Mouse (Mus musculus) erythroblast, embryonic 14.5 days (primary cell): ENCODE data around the gene Fam131c. TPM values are rescaled to one million over a fixed set of nuclear protein-coding genes. Genes with fewer than 3 reads are reported as not detected.

ENCODE experiments used
- H3K27me3 ChIP-seq: 2 replicates; pipeline ENCODE4 v1.6.1; 2012; ENCODE audit warnings: inconsistent platforms; ENCODE audit not compliant: control insufficient read depth
- H3K36me3 ChIP-seq: 2 replicates; pipeline ENCODE4 v1.6.1; 2012; ENCODE audit warnings: mild to moderate bottlenecking, inconsistent platforms; ENCODE audit not compliant: control insufficient read depth
- H3K4me1 ChIP-seq: 2 replicates; pipeline ENCODE4 v1.6.1; 2012; ENCODE audit warnings: inconsistent platforms; ENCODE audit not compliant: control insufficient read depth
- H3K4me3 ChIP-seq: replicated peaks from 2 replicates; pipeline ENCODE3; 2012; ENCODE audit warnings: moderate library complexity, mild to moderate bottlenecking, inconsistent platforms
- H3K9me3 ChIP-seq: 2 replicates; pipeline ENCODE4 v1.6.1; 2012; ENCODE audit warnings: low read length, inconsistent platforms, mixed read lengths; ENCODE audit not compliant: control insufficient read depth
- GATA1 ChIP-seq: IDR thresholded peaks from 2 replicates; pipeline ENCODE4 v1.6.1; 2012; ENCODE audit warnings: low read length, inconsistent platforms, mixed read lengths
- TAL1 ChIP-seq: IDR thresholded peaks from 3 replicates; pipeline ENCODE4 v1.6.1; 2012; ENCODE audit warnings: low read length, inconsistent platforms, mixed read lengths
- polyA plus RNA-seq: library from polyadenylated mRNA; stranded (reverse); fragments of >175 nt; gene quantifications from 2 replicates; pipeline ENCODE4 v1.2.3, GENCODE M21; 2012

The Fam131c gene
- polyA plus RNA-seq, 1 experiment: not detected

DNA sequence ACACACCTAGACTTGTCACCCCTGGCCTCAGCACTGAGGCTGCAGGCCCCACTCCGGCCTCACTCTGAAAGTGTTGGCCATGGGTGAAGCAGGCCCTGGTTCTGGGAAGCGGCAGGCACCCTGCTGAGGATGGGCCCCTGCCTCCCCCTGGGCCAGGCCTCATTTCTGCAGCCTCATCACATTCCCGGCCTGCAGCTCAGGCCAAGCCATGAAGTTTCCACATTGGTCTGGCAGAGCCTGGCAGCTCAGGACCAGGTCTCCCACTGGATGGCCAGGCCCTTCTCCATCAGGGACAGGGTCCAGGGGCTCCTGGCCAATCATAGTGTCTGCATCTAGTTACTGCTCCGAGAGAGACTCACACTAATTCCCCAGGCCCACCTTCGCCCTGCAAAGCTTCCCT, 33.3 kb upstream of the Fam131c start:
- TF ChIP-seq TAL1: no peak
- H3K36me3 ChIP-seq: no peaks in the 10 kb centered on the region
- H3K27me3 ChIP-seq: peaks cover 3% of the 10 kb centered on the region; the same call in 1 of the 2 replicates
- no peaks in the 10 kb centered on the region for H3K4me1 ChIP-seq
- no peak overlapping the region for H3K4me3 ChIP-seq
- no peaks in the 10 kb centered on the region for H3K9me3 ChIP-seq

DNA sequence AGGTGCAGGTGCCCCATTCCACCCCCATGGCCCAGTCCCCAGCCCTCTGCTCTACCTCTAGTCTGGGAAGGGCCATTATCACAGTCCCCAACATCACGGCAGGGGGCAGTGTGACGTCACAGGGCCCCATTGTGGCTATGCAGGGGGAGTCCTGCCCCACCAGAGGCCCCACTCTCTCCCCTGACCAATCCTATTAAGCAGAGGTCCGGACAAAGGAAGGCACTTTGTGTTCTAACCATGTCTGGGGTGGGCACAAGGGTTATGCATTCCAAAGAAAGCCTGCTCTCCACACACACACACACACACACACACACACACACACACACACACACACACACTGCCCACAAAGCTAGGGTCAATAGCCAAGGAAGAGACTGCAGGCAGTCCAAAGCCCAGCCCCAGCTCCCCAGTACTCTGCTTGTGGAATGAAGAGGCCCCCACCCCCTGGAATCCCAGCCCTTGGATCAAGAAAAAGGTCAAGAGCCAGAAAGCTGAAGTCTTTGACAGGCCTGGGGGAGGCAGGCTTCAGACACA, 32.7 kb upstream of the Fam131c start:
- Histone ChIP-seq H3K9me3 (no peaks in the 10 kb centered on the region), H3K4me1 (no peaks in the 10 kb centered on the region), H3K36me3 (no peaks in the 10 kb centered on the region), H3K4me3 (no peak overlapping the region), H3K27me3 (peaks cover 3% of the 10 kb centered on the region; the same call in 1 of the 2 replicates)
- no peak for TF ChIP-seq TAL1
- TF ChIP-seq GATA1: no peak

DNA sequence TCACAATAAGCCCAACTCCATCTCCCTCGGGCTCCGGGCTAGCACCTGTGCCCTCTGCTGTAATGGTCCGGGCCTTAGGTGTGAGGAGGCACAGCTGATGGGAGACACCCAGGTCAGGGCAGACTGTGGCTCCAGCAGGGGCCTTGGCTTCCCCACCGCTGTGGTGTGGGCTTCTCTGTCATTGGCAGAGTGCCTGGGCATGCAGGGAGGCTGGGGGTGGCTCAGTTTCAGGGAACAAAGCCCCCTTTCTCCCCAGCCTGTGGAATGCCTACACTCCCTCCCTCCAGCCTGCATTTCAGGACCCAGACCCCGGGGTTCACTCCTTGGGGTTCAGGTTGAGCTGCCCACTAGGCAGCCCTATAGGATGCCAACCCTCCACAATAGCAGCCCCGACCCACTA, 31.8 kb upstream of the Fam131c start:
- Histone ChIP-seq H3K4me3 (no peak overlapping the region), H3K36me3 (no peaks in the 10 kb centered on the region), H3K27me3 (peaks cover 3% of the 10 kb centered on the region; the same call in 1 of the 2 replicates), H3K9me3 (no peaks in the 10 kb centered on the region), H3K4me1 (no peaks in the 10 kb centered on the region)
- TF ChIP-seq TAL1 (no peak), GATA1 (no peak)

DNA sequence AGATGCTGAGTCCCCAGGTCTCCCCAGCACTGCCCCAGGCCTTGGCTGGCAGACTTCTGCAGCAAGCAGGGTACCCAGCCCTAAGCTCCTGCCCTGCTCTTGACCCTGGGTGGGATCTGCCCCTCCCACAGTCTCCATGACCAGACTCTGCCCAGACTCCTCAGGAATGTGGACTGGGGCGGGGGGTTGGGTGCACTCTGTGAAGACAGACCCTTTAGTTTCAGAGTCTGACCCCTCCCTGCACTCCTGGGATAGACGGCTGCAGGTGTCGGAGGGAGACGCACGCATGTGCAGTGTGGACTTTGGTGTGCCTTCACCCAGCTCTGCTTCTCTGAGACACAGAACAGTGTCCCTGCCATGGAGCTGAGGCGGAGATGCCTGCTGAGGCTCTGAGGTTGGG, 30.0 kb upstream of the Fam131c start:
- H3K27me3 ChIP-seq: peaks cover 3% of the 10 kb centered on the region; the same call in 1 of the 2 replicates
- H3K36me3 ChIP-seq: no peaks in the 10 kb centered on the region
- no peak overlapping the region for H3K4me3 ChIP-seq
- no peaks in the 10 kb centered on the region for H3K4me1 ChIP-seq
- TF ChIP-seq GATA1 (no peak), TAL1 (no peak)
- no peaks in the 10 kb centered on the region for H3K9me3 ChIP-seq

DNA sequence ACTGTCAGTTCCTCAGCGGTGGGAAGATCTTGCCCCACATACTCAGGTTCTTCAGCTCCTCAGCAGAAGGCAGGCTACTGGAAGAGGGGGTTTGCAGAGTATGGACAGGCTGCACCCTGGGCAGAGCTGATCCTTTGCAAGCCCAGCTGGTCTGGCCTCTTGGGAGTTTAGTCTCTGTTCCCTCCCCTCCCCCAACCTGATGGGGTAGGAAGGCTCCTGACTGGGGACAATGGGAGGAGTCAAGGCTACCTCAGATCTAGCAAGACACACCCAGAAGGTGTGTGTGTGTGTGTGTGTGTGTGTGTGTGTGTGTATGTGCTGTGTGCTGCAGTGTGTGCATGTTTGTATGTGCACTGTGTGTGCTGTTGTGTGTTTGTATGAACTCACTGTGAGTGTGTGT, 29.2 kb upstream of the Fam131c start:
- H3K4me1 ChIP-seq: no peaks in the 10 kb centered on the region
- no peaks in the 10 kb centered on the region for H3K9me3 ChIP-seq
- TF ChIP-seq TAL1: no peak
- TF ChIP-seq GATA1: no peak
- H3K4me3 ChIP-seq: no peak overlapping the region
- no peaks in the 10 kb centered on the region for H3K36me3 ChIP-seq
- H3K27me3 ChIP-seq: peaks cover 3% of the 10 kb centered on the region; the same call in 1 of the 2 replicates

DNA sequence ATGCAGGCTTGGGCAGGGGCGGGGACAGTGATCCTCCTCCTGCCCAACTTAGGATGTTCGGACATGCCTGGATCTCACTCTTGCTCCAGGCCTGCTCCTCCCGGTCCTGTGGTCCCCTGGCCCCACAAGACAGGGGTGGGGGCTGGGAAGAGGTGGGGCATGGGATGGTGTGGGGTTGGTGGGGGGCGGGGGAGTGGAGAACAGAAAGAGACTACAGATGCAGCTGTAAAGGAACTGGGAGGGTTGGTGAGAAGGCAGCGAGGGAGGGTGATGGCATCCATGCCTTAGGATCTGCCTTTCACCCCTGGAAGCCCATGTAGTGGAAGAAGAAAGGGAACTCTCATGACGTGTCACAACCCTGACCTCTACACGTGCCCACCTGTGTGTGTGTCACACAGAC, 26.5 kb upstream of the Fam131c start:
- no peaks in the 10 kb centered on the region for H3K36me3 ChIP-seq
- TF ChIP-seq TAL1 (no peak), GATA1 (no peak)
- no peaks in the 10 kb centered on the region for H3K4me1 ChIP-seq
- no peaks in the 10 kb centered on the region for H3K9me3 ChIP-seq
- peaks cover 3% of the 10 kb centered on the region; the same call in 1 of the 2 replicates for H3K27me3 ChIP-seq
- no peak overlapping the region for H3K4me3 ChIP-seq

DNA sequence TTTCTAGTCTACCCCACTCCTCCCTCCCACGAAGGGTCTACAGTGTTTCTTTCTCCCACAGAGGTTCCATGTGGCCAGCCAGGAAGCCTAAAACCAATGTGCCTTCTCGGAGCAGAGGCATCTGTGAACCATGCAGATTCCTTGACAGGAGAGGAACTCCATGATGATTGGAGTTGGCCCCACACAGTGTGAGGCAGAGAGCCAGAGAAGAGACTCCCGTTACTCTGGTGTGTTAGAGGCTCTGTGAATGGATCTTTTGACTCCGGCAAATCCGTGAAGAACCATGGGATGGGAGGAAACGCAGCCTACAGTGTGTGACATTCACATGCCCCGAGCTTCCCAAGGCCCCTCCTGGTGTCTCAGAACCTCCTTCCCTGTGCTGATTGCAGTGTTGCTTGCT, 24.5 kb upstream of the Fam131c start:
- TF ChIP-seq GATA1: no peak
- no peak for TF ChIP-seq TAL1
- Histone ChIP-seq H3K36me3 (no peaks in the 10 kb centered on the region), H3K9me3 (no peaks in the 10 kb centered on the region), H3K4me3 (no peak overlapping the region), H3K4me1 (no peaks in the 10 kb centered on the region), H3K27me3 (no peaks in the 10 kb centered on the region; the same call in 1 of the 2 replicates)

DNA sequence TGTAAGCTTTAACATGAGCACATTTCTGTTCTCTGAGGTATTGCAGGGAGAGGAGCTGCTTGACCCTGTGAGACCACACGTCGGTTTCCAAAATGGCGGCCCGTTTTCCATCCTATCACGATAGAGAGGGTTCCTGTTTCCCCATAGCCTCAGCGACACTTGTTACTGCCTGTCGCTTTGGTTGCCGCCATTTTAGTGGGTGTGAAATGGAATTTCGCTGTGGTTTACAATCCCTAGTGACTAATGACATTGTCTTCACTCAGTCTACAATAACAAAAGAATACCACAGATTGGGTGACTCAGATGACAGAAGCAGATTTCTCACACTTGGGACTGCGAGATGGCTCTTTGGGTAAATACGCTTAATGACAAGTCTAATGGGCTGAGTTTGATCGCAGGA, 22.8 kb upstream of the Fam131c start:
- no peak overlapping the region for H3K4me3 ChIP-seq
- no peaks in the 10 kb centered on the region for H3K27me3 ChIP-seq
- no peaks in the 10 kb centered on the region for H3K9me3 ChIP-seq
- TF ChIP-seq TAL1 (no peak), GATA1 (no peak)
- no peaks in the 10 kb centered on the region for H3K4me1 ChIP-seq
- no peaks in the 10 kb centered on the region for H3K36me3 ChIP-seq

DNA sequence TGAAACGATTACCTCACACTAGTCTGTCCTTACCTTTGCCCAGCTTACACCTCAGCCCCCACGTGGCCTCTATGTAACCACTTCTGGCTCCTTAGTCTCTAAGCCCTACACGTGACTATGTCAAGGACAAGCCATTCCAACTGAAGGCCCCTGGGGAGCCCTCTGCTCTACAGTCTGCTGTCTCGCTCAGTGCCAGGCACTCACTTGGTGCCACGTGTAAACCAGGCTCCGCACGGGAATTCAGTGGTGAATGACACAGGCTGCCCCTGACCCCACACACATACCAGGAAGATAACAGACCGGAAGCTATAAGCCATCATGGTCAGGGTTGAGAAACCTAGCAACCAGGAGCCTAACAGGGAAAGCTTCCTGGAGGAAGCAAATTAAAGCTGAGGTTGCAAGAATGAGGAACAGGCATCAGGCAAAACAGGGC, 20.6 kb upstream of the Fam131c start:
- H3K9me3 ChIP-seq: no peaks in the 10 kb centered on the region
- TF ChIP-seq GATA1 (no peak), TAL1 (no peak)
- H3K4me3 ChIP-seq: no peak overlapping the region
- no peaks in the 10 kb centered on the region for H3K36me3 ChIP-seq
- H3K27me3 ChIP-seq: no peaks in the 10 kb centered on the region
- no peaks in the 10 kb centered on the region for H3K4me1 ChIP-seq

DNA sequence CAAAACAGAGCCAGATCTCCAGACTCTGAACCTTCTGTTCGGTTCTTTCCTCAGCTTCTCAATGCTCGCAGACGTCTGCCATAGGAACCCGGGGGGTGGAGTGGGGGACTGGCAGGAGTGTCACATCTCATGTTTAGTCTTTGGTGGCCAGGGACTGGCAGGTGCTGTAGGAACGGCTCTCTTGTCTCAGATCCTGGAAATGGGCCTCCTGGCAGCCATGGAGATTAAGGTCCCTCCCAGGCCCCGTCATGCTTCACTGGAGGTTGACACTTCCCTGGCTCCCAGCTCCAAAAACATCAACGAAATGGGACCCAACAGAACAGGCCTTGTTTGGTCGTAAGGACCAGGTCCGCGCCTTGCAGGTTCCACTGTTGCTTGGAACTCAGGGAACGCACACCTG, 19.4 kb upstream of the Fam131c start:
- no peaks in the 10 kb centered on the region for H3K9me3 ChIP-seq
- H3K27me3 ChIP-seq: no peaks in the 10 kb centered on the region
- no peaks in the 10 kb centered on the region for H3K4me1 ChIP-seq
- TF ChIP-seq TAL1 (no peak), GATA1 (no peak)
- H3K36me3 ChIP-seq: no peaks in the 10 kb centered on the region
- H3K4me3 ChIP-seq: no peak overlapping the region
